ENCODE assay signal across 7 mouse cellular contexts in the genomic region with DNA sequence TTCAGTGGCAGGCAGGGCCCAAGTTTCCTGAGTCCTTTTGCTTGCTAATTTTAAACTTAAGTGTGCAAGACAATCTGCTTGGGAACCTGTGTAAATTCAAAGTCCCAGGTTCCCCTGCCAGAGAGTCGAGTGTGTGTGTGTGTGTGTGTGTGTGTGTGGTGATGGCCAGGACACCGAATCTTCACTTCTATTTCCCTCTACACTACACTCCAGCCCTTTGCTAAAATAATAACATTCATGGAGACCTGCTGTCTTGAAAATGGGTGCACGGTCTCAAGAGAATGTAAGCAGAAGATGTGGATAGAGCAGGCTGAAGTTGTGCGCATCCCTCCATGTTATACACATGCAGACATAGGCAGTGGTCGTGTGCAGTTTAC. TPM values are rescaled to one million over a fixed set of nuclear protein-coding genes. Genes with fewer than 3 reads are reported as not detected.
A peak's percentile ranks its signal among the peaks of the same experiment; 100 is the strongest.
DNase-seq lines count a peak whose midpoint lies in the region; ATAC-seq lines count a peak whose summit lies in the region.

No protein-coding gene starts in this region.

- DNase-seq in lung, adult 18-20 months, result no peak
- DNase-seq in embryonic facial prominence, embryonic 11.5 days (ENCODE audit: low spot score), result no peak
- DNase-seq in urinary bladder, postnatal 14 days (ENCODE audit: low spot score), result no peak
- no peak for DNase-seq in adrenal gland, postnatal 4 days (ENCODE audit: low spot score in 2 of 2)

- peaks cover 20% of the 10 kb centered on the region for H3K4me1 ChIP-seq in lung, embryonic 16.5 days (replicated peaks; ENCODE audit: control insufficient read depth, insufficient read depth, low read length)
- H3K4me1 ChIP-seq in embryonic facial prominence, embryonic 11.5 days (ENCODE audit: control insufficient read depth, insufficient read depth, low read length), result peaks cover 3% of the 10 kb centered on the region
- peaks cover 8% of the 10 kb centered on the region; the same call in 1 of the 2 replicates for H3K4me1 ChIP-seq in intestine, embryonic 15.5 days (replicated peaks)
- H3K4me1 ChIP-seq in neural tube, embryonic 12.5 days, result peaks cover 6% of the 10 kb centered on the region

- H3K27ac ChIP-seq in lung, embryonic 16.5 days (ENCODE audit: low read length), result peak overlapping the region; percentile 88
- H3K27ac ChIP-seq in embryonic facial prominence, embryonic 11.5 days (replicated peaks; ENCODE audit: low read depth, low read length), result peak overlapping the region; percentile 75
- peak overlapping the region; percentile 79 for H3K27ac ChIP-seq in intestine, embryonic 15.5 days
- H3K27ac ChIP-seq in neural tube, embryonic 12.5 days, result peak overlapping the region; percentile 70; the same call in 1 of the 2 replicates

- peak overlapping the region; percentile 91 for H3K9ac ChIP-seq in lung, embryonic 16.5 days (ENCODE audit: low read length)
- H3K9ac ChIP-seq in embryonic facial prominence, embryonic 11.5 days (replicated peaks; ENCODE audit: low read length), result peak overlapping the region; percentile 92
- peak overlapping the region; percentile 92 for H3K9ac ChIP-seq in intestine, embryonic 15.5 days
- peak overlapping the region; percentile 88 for H3K9ac ChIP-seq in neural tube, embryonic 12.5 days

- H3K27me3 ChIP-seq in lung, embryonic 16.5 days (ENCODE audit: control insufficient read depth, insufficient read depth, low read depth, low read length), result no peaks in the 10 kb centered on the region
- no peaks in the 10 kb centered on the region for H3K27me3 ChIP-seq in embryonic facial prominence, embryonic 11.5 days (ENCODE audit: control insufficient read depth, insufficient read depth, low read length)
- H3K27me3 ChIP-seq in intestine, embryonic 15.5 days (replicated peaks), result no peaks in the 10 kb centered on the region
- H3K27me3 ChIP-seq in neural tube, embryonic 12.5 days (replicated peaks), result no peaks in the 10 kb centered on the region

- H3K9me3 ChIP-seq in lung, embryonic 16.5 days (ENCODE audit: control insufficient read depth, low read length), result no peaks in the 10 kb centered on the region
- H3K9me3 ChIP-seq in embryonic facial prominence, embryonic 11.5 days (replicated peaks; ENCODE audit: control insufficient read depth, low read length), result no peaks in the 10 kb centered on the region
- no peaks in the 10 kb centered on the region for H3K9me3 ChIP-seq in intestine, embryonic 15.5 days
- no peaks in the 10 kb centered on the region; the same call in 1 of the 2 replicates for H3K9me3 ChIP-seq in neural tube, embryonic 12.5 days

- H3K4me3 ChIP-seq in lung, embryonic 16.5 days (ENCODE audit: low read length), result peak overlapping the region; percentile 76
- H3K4me3 ChIP-seq in embryonic facial prominence, embryonic 11.5 days (ENCODE audit: low read depth, low read length), result peak overlapping the region; percentile 74
- peak overlapping the region; percentile 83 for H3K4me3 ChIP-seq in intestine, embryonic 15.5 days (replicated peaks)
- peak overlapping the region; percentile 68 for H3K4me3 ChIP-seq in neural tube, embryonic 12.5 days

- peak overlapping the region; percentile 77 for H3K4me2 ChIP-seq in lung, embryonic 16.5 days (ENCODE audit: low read depth, low read length)
- H3K4me2 ChIP-seq in embryonic facial prominence, embryonic 11.5 days (ENCODE audit: low read depth, low read length), result peak overlapping the region; percentile 76
- peak overlapping the region; percentile 68 for H3K4me2 ChIP-seq in intestine, embryonic 15.5 days (replicated peaks)
- peak overlapping the region; percentile 76 for H3K4me2 ChIP-seq in neural tube, embryonic 12.5 days (replicated peaks)

- peak; percentile 1; the same call in 1 of the 2 replicates for ATAC-seq in lung, embryonic 16.5 days (ENCODE audit: low read depth)
- ATAC-seq in embryonic facial prominence, embryonic 11.5 days (replicated peaks; ENCODE audit: insufficient number of reproducible peaks, low FRiP score, low TSS enrichment, low read depth), result 0 out of 2 replicates have a peak, but pooled peaks have one; percentile 31
- ATAC-seq in intestine, embryonic 15.5 days, result peak; percentile 5; the same call in 1 of the 2 replicates
- peak; percentile 21; the same call in 1 of the 2 replicates for ATAC-seq in neural tube, embryonic 12.5 days (ENCODE audit: low FRiP score, low read depth)

- peaks cover 6% of the 10 kb centered on the region; the same call in 1 of the 2 replicates for H3K36me3 ChIP-seq in lung, embryonic 16.5 days (ENCODE audit: control insufficient read depth, insufficient read depth, low read length)
- H3K36me3 ChIP-seq in embryonic facial prominence, embryonic 11.5 days (replicated peaks; ENCODE audit: control insufficient read depth, insufficient read depth, low read depth, low read length), result no peaks in the 10 kb centered on the region
- H3K36me3 ChIP-seq in intestine, embryonic 15.5 days, result no peaks in the 10 kb centered on the region; the same call in 1 of the 2 replicates
- peaks cover 3% of the 10 kb centered on the region for H3K36me3 ChIP-seq in neural tube, embryonic 12.5 days

- 33% methylated on average over 5 of the region's 5 CpGs for WGBS in lung, embryonic 16.5 days
- WGBS in embryonic facial prominence, embryonic 11.5 days, result 36% methylated on average over 5 of the region's 5 CpGs
- WGBS in intestine, embryonic 15.5 days, result 35% methylated on average over 5 of the region's 5 CpGs
- WGBS in neural tube, embryonic 12.5 days, result 47% methylated on average over 5 of the region's 5 CpGs

RNA-seq across cellular contexts. Expression of gene Bphl, which starts 0.6 kb away (rescaled TPM):
- 70.6 and 80.8 TPM in 2 replicates for polyA plus RNA-seq in lung, embryonic 16.5 days (2015; fragmentation: Nextera tagmentation; extraction: Ambion mirVana)
- 36.9 and 42.8 TPM in 2 replicates for polyA plus RNA-seq in embryonic facial prominence, embryonic 11.5 days (2014; fragmentation: Nextera tagmentation; extraction: Ambion mirVana)
- polyA plus RNA-seq in intestine, embryonic 15.5 days (2015; fragmentation: Nextera tagmentation; extraction: Ambion mirVana), result 57.6 and 60.4 TPM in 2 replicates
- 34.3 and 35.4 TPM in 2 replicates for polyA plus RNA-seq in neural tube, embryonic 12.5 days (2016; fragmentation: Nextera tagmentation; extraction: Ambion mirVana)
- total RNA-seq in adrenal gland, postnatal 4 days (2021), result 10 to 100 TPM; 86.7 to 92.3 TPM

RNA-seq across cellular contexts. Expression of gene Serpinb6a, which starts 35.5 kb away (rescaled TPM):
- 56.2 and 73.2 TPM in 2 replicates for polyA plus RNA-seq in lung, embryonic 16.5 days (2015; fragmentation: Nextera tagmentation; extraction: Ambion mirVana)
- polyA plus RNA-seq in embryonic facial prominence, embryonic 11.5 days (2014; fragmentation: Nextera tagmentation; extraction: Ambion mirVana), result 46.2 and 55.5 TPM in 2 replicates
- 120 and 124 TPM in 2 replicates for polyA plus RNA-seq in intestine, embryonic 15.5 days (2015; fragmentation: Nextera tagmentation; extraction: Ambion mirVana)
- 36.3 and 38.8 TPM in 2 replicates for polyA plus RNA-seq in neural tube, embryonic 12.5 days (2016; fragmentation: Nextera tagmentation; extraction: Ambion mirVana)
- 100 to 1,000 TPM; 243 to 249 TPM for total RNA-seq in adrenal gland, postnatal 4 days (2021)

RNA-seq across cellular contexts. Expression of gene Ripk1, which starts 35.9 kb away (rescaled TPM):
- 20.3 and 22.7 TPM in 2 replicates for polyA plus RNA-seq in lung, embryonic 16.5 days (2015; fragmentation: Nextera tagmentation; extraction: Ambion mirVana)
- polyA plus RNA-seq in embryonic facial prominence, embryonic 11.5 days (2014; fragmentation: Nextera tagmentation; extraction: Ambion mirVana), result 13.0 and 13.1 TPM in 2 replicates
- 20.4 and 20.8 TPM in 2 replicates for polyA plus RNA-seq in intestine, embryonic 15.5 days (2015; fragmentation: Nextera tagmentation; extraction: Ambion mirVana)
- 8.7 and 10.4 TPM in 2 replicates for polyA plus RNA-seq in neural tube, embryonic 12.5 days (2016; fragmentation: Nextera tagmentation; extraction: Ambion mirVana)
- 10 to 100 TPM; 32.1 to 35.0 TPM for total RNA-seq in adrenal gland, postnatal 4 days (2021)

RNA-seq across cellular contexts. Expression of gene Tubb2a, which starts 39.8 kb away (rescaled TPM):
- polyA plus RNA-seq in lung, embryonic 16.5 days (2015; fragmentation: Nextera tagmentation; extraction: Ambion mirVana), result 185 and 193 TPM in 2 replicates
- 115 and 146 TPM in 2 replicates for polyA plus RNA-seq in embryonic facial prominence, embryonic 11.5 days (2014; fragmentation: Nextera tagmentation; extraction: Ambion mirVana)
- polyA plus RNA-seq in intestine, embryonic 15.5 days (2015; fragmentation: Nextera tagmentation; extraction: Ambion mirVana), result 170 TPM in 2 replicates
- polyA plus RNA-seq in neural tube, embryonic 12.5 days (2016; fragmentation: Nextera tagmentation; extraction: Ambion mirVana), result 960 and 968 TPM in 2 replicates
- total RNA-seq in adrenal gland, postnatal 4 days (2021), result 100 to 1,000 TPM in 1 of 2 experiments, 10 to 100 TPM in 1; 98.3 to 122 TPM
